Mouse (Mus musculus): ENCODE data around the gene Hyal1.

Gene Hyal1

GRCm38 (mm10) chr9:107545199-107545598 is 31.5 kb upstream of the Hyal1 start:
- DNase-seq (ENCODE audit: low read depth, low spot score): no peak
- H3K27me3 ChIP-seq (ENCODE audit: control insufficient read depth, insufficient read depth, low read length, poor library complexity, severe bottlenecking): no peaks in the 10 kb centered on the region
- H3K36me3 ChIP-seq (ENCODE audit: control insufficient read depth, insufficient read depth, low read length, poor library complexity, severe bottlenecking): peaks cover 4% of the 10 kb centered on the region; the same call in 1 of the 2 replicates

GRCm38 (mm10) chr9:107545602-107546001 is 31.1 kb upstream of the Hyal1 start:
- H3K27me3 ChIP-seq (ENCODE audit: control insufficient read depth, insufficient read depth, low read length, poor library complexity, severe bottlenecking): no peaks in the 10 kb centered on the region
- peak; percentile 85 for DNase-seq (ENCODE audit: low read depth, low spot score)
- peaks cover 4% of the 10 kb centered on the region; the same call in 1 of the 2 replicates for H3K36me3 ChIP-seq (ENCODE audit: control insufficient read depth, insufficient read depth, low read length, poor library complexity, severe bottlenecking)

- Histone ChIP-seq H3K27me3 (ENCODE audit: control insufficient read depth, insufficient read depth, low read length, poor library complexity, severe bottlenecking) (no peaks in the 10 kb centered on the region), H3K36me3 (ENCODE audit: control insufficient read depth, insufficient read depth, low read length, poor library complexity, severe bottlenecking) (peaks cover 4% of the 10 kb centered on the region; the same call in 1 of the 2 replicates)
- peak; percentile 90 for DNase-seq (ENCODE audit: low read depth, low spot score)
Observed at GRCm38 (mm10) chr9:107547026-107547425, 29.7 kb upstream of the Hyal1 start, which contains the start of gene Zmynd10. Gene Zmynd10, plus strand, starts transcription at chr9:107547298.

GRCm38 (mm10) chr9:107547957-107548356 is 28.8 kb upstream of the Hyal1 start:
- Histone ChIP-seq H3K27me3 (ENCODE audit: control insufficient read depth, insufficient read depth, low read length, poor library complexity, severe bottlenecking) (no peaks in the 10 kb centered on the region), H3K36me3 (ENCODE audit: control insufficient read depth, insufficient read depth, low read length, poor library complexity, severe bottlenecking) (peaks cover 4% of the 10 kb centered on the region; the same call in 1 of the 2 replicates)
- no peak for DNase-seq (ENCODE audit: low read depth, low spot score)

GRCm38 (mm10) chr9:107548820-107549219 is 27.9 kb upstream of the Hyal1 start:
- no peak for DNase-seq (ENCODE audit: low read depth, low spot score)

GRCm38 (mm10) chr9:107549297-107550074 is 27.2 kb upstream of the Hyal1 start:
- no peak for DNase-seq (ENCODE audit: low read depth, low spot score)
- no peaks in the 10 kb centered on the region for H3K27me3 ChIP-seq (ENCODE audit: control insufficient read depth, insufficient read depth, low read length, poor library complexity, severe bottlenecking)
- peaks cover 2% of the 10 kb centered on the region; the same call in 1 of the 2 replicates for H3K36me3 ChIP-seq (ENCODE audit: control insufficient read depth, insufficient read depth, low read length, poor library complexity, severe bottlenecking)

More at GRCm38 (mm10) chr9:107548820-107549219, 27.9 kb upstream of the Hyal1 start:
- H3K27me3 ChIP-seq (ENCODE audit: control insufficient read depth, insufficient read depth, low read length, poor library complexity, severe bottlenecking): no peaks in the 10 kb centered on the region
- H3K36me3 ChIP-seq (ENCODE audit: control insufficient read depth, insufficient read depth, low read length, poor library complexity, severe bottlenecking): peaks cover 2% of the 10 kb centered on the region; the same call in 1 of the 2 replicates

- H3K27me3 ChIP-seq (ENCODE audit: control insufficient read depth, insufficient read depth, low read length, poor library complexity, severe bottlenecking): no peaks in the 10 kb centered on the region
- no peak for DNase-seq (ENCODE audit: low read depth, low spot score)
- H3K36me3 ChIP-seq (ENCODE audit: control insufficient read depth, insufficient read depth, low read length, poor library complexity, severe bottlenecking): no peaks in the 10 kb centered on the region
Observed at GRCm38 (mm10) chr9:107550491-107551116, 26.1 kb upstream of the Hyal1 start.

- no peaks in the 10 kb centered on the region for H3K27me3 ChIP-seq (ENCODE audit: control insufficient read depth, insufficient read depth, low read length, poor library complexity, severe bottlenecking)
- DNase-seq (ENCODE audit: low read depth, low spot score): peak; percentile 85
- H3K36me3 ChIP-seq (ENCODE audit: control insufficient read depth, insufficient read depth, low read length, poor library complexity, severe bottlenecking): no peaks in the 10 kb centered on the region
Observed at GRCm38 (mm10) chr9:107551117-107551889, 25.4 kb upstream of the Hyal1 start, which contains the start of gene Rassf1. Gene Rassf1, plus strand, starts transcription at chr9:107551555.

GRCm38 (mm10) chr9:107551890-107552355 is 24.8 kb upstream of the Hyal1 start:
- Histone ChIP-seq H3K36me3 (ENCODE audit: control insufficient read depth, insufficient read depth, low read length, poor library complexity, severe bottlenecking) (no peaks in the 10 kb centered on the region), H3K27me3 (ENCODE audit: control insufficient read depth, insufficient read depth, low read length, poor library complexity, severe bottlenecking) (no peaks in the 10 kb centered on the region)
- DNase-seq (ENCODE audit: low read depth, low spot score): no peak

GRCm38 (mm10) chr9:107552690-107553393 is 23.9 kb upstream of the Hyal1 start:
- Histone ChIP-seq H3K36me3 (ENCODE audit: control insufficient read depth, insufficient read depth, low read length, poor library complexity, severe bottlenecking) (peaks cover 4% of the 10 kb centered on the region), H3K27me3 (ENCODE audit: control insufficient read depth, insufficient read depth, low read length, poor library complexity, severe bottlenecking) (no peaks in the 10 kb centered on the region)
- DNase-seq (ENCODE audit: low read depth, low spot score): no peak

GRCm38 (mm10) chr9:107553541-107554318 is 23.0 kb upstream of the Hyal1 start:
- Histone ChIP-seq H3K27me3 (ENCODE audit: control insufficient read depth, insufficient read depth, low read length, poor library complexity, severe bottlenecking) (no peaks in the 10 kb centered on the region), H3K36me3 (ENCODE audit: control insufficient read depth, insufficient read depth, low read length, poor library complexity, severe bottlenecking) (peaks cover 10% of the 10 kb centered on the region)
- DNase-seq (ENCODE audit: low read depth, low spot score): peak; percentile 42

GRCm38 (mm10) chr9:107554319-107554825 is 22.4 kb upstream of the Hyal1 start:
- H3K36me3 ChIP-seq (ENCODE audit: control insufficient read depth, insufficient read depth, low read length, poor library complexity, severe bottlenecking): peaks cover 10% of the 10 kb centered on the region
- no peaks in the 10 kb centered on the region for H3K27me3 ChIP-seq (ENCODE audit: control insufficient read depth, insufficient read depth, low read length, poor library complexity, severe bottlenecking)
- DNase-seq (ENCODE audit: low read depth, low spot score): peak; percentile 99

- Histone ChIP-seq H3K36me3 (ENCODE audit: control insufficient read depth, insufficient read depth, low read length, poor library complexity, severe bottlenecking) (peaks cover 12% of the 10 kb centered on the region), H3K27me3 (ENCODE audit: control insufficient read depth, insufficient read depth, low read length, poor library complexity, severe bottlenecking) (no peaks in the 10 kb centered on the region)
- DNase-seq (ENCODE audit: low read depth, low spot score): peak; percentile 68
Observed at GRCm38 (mm10) chr9:107555031-107555457, 21.7 kb upstream of the Hyal1 start.

Measured in splenic B cell, adult 2 months (primary cell).